ENCODE assay signal across 11 mouse cellular contexts in genomic region chr6:12448851-12449250, GRCm38 (mm10).
A peak's percentile ranks its signal among the peaks of the same experiment; 100 is the strongest.
DNase-seq lines count a peak whose midpoint lies in the region.
"Had no signal": no experiment of that assay in that cellular context is flagged by ENCODE, and none has a peak within 500 bp of the region (broad histone marks: within the 10 kb centered on the region; RNA-seq: fewer than 3 reads in every experiment).

No protein-coding gene starts in this region.

- peaks cover under 1% of the 10 kb centered on the region; the same call in 1 of the 2 replicates for H3K4me1 ChIP-seq in heart, embryonic 10.5 days
- H3K4me1 ChIP-seq in limb, embryonic 10.5 days: no peaks in the 10 kb centered on the region
- H3K4me1 ChIP-seq: embryonic facial prominence, embryonic 15.5 days; limb, embryonic 13.5 days had no signal

- no peaks in the 10 kb centered on the region for H3K27me3 ChIP-seq in heart, embryonic 10.5 days (ENCODE audit: insufficient read depth, poor library complexity, severe bottlenecking)
- H3K27me3 ChIP-seq in limb, embryonic 10.5 days (ENCODE audit: low read depth, poor library complexity, severe bottlenecking): no peaks in the 10 kb centered on the region
- H3K27me3 ChIP-seq: embryonic facial prominence, embryonic 15.5 days; limb, embryonic 13.5 days had no signal

- no peak overlapping the region for H3K27ac ChIP-seq in heart, embryonic 10.5 days
- no peak overlapping the region for H3K27ac ChIP-seq in limb, embryonic 10.5 days
- H3K27ac ChIP-seq: embryonic facial prominence, embryonic 15.5 days; limb, embryonic 13.5 days had no signal

- no peak overlapping the region for H3K4me3 ChIP-seq in heart, embryonic 10.5 days
- no peak overlapping the region for H3K4me3 ChIP-seq in limb, embryonic 10.5 days
- H3K4me3 ChIP-seq: embryonic facial prominence, embryonic 15.5 days; limb, embryonic 13.5 days had no signal

- intact Hi-C loops in left cerebral cortex, postnatal 36 days (cut with DNase I): no loop called here

- WGBS in heart, embryonic 10.5 days: 82% methylated on average over 3 of the region's 3 CpGs
- 81% methylated on average over 3 of the region's 3 CpGs for WGBS in limb, embryonic 10.5 days

- no peaks in the 10 kb centered on the region for H3K9me3 ChIP-seq in heart, embryonic 10.5 days
- no peaks in the 10 kb centered on the region for H3K9me3 ChIP-seq in limb, embryonic 10.5 days (replicated peaks)
- H3K9me3 ChIP-seq: embryonic facial prominence, embryonic 15.5 days; limb, embryonic 13.5 days had no signal

- peak; percentile 53 to 61 for DNase-seq in heart, adult 18-20 months
- no peak for DNase-seq in heart, embryonic 10.5 days (ENCODE audit: low spot score)
- DNase-seq in urinary bladder, postnatal 25 days (ENCODE audit: low spot score): peak; percentile 5
- no peak for DNase-seq in urinary bladder, postnatal 4 days (ENCODE audit: low spot score in 2 of 2)
- DNase-seq in kidney, postnatal 10 days: peak; percentile 39
- no peak for DNase-seq in limb, embryonic 10.5 days (ENCODE audit: low spot score)
- no peak for DNase-seq in left cerebral cortex, postnatal 36 days (ENCODE audit: low spot score in 2 of 2)
- DNase-seq in right cerebral cortex, adult 2 months (ENCODE audit: low spot score in 2 of 2): no peak
- DNase-seq: right cerebral cortex, postnatal 14 days had no signal

- H3K36me3 ChIP-seq in heart, embryonic 10.5 days: no peaks in the 10 kb centered on the region
- H3K36me3 ChIP-seq in limb, embryonic 10.5 days: no peaks in the 10 kb centered on the region
- H3K36me3 ChIP-seq: embryonic facial prominence, embryonic 15.5 days; limb, embryonic 13.5 days had no signal

Comparison
In these comparisons a context has a peak if more than half of its experiments do, and no peak if none do; other contexts are left out.
1. DNase-seq: peak in heart, adult 18-20 months (2 of 2), urinary bladder, postnatal 25 days (single experiment) and kidney, postnatal 10 days (single experiment); none in heart, embryonic 10.5 days (single experiment), urinary bladder, postnatal 4 days (0 of 2), limb, embryonic 10.5 days (single experiment), left cerebral cortex, postnatal 36 days (0 of 2) and right cerebral cortex, adult 2 months (0 of 2).